Mouse (Mus musculus) C2C12 (cell line): Measurements from ENCODE around the gene Ermap. TPM values are rescaled to one million over a fixed set of nuclear protein-coding genes. Genes with fewer than 3 reads are reported as not detected.
A peak's percentile ranks its signal among the peaks of the same experiment; 100 is the strongest.

ENCODE experiments used
- H3K27me3 ChIP-seq: one replicate; pipeline ENCODE4 v1.6.1; 2011; ENCODE audit not compliant: control insufficient read depth, insufficient read depth, insufficient read length
- H3K36me3 ChIP-seq: one replicate; pipeline ENCODE4 v1.6.1; 2011; ENCODE audit not compliant: control insufficient read depth, insufficient read depth
- H3K4me3 ChIP-seq: one replicate; pipeline ENCODE4 v1.5.1; 2011; ENCODE audit warnings: mild to moderate bottlenecking, control low read depth; ENCODE audit not compliant: poor library complexity, insufficient read depth, severe bottlenecking
- H3K79me2 ChIP-seq: one replicate; pipeline ENCODE4 v1.6.1; 2011; ENCODE audit not compliant: control insufficient read depth, insufficient read depth
- H3K79me3 ChIP-seq: one replicate; pipeline ENCODE4 v1.6.1; 2011; ENCODE audit warnings: low read depth, control low read depth
- H3ac ChIP-seq: one replicate; pipeline ENCODE3; 2011; ENCODE audit warnings: low read depth; ENCODE audit not compliant: control insufficient read depth, insufficient read length
- CEBPB ChIP-seq: IDR thresholded peaks from one replicate; pipeline ENCODE4 v1.6.1; 2011; ENCODE audit warnings: low read depth, mild to moderate bottlenecking, control low read depth, moderate library complexity
- CTCF ChIP-seq: IDR thresholded peaks from one replicate; pipeline ENCODE4 v1.5.1; 2011; ENCODE audit not compliant: control insufficient read depth, insufficient read depth, insufficient read length
- FOSL1 ChIP-seq: IDR thresholded peaks from one replicate; pipeline ENCODE4 v1.8.0; 2011; ENCODE audit warnings: mild to moderate bottlenecking, low read length; ENCODE audit not compliant: poor library complexity, insufficient read depth, severe bottlenecking
- MAX ChIP-seq: IDR thresholded peaks from one replicate; pipeline ENCODE4 v1.6.1; 2011; ENCODE audit warnings: mild to moderate bottlenecking, control low read depth
- MYOD1 ChIP-seq: IDR thresholded peaks from one replicate; pipeline ENCODE4 v1.6.1; 2011; ENCODE audit warnings: low read depth; ENCODE audit not compliant: control insufficient read depth, insufficient read length
- MYOG ChIP-seq: IDR thresholded peaks from one replicate; pipeline ENCODE4 v1.6.1; 2011; ENCODE audit not compliant: control insufficient read depth, insufficient read length; ENCODE audit errors: extremely low read depth
- USF1 ChIP-seq: IDR thresholded peaks from one replicate; pipeline ENCODE4 v1.6.1; 2011; ENCODE audit warnings: low read depth, mild to moderate bottlenecking, control low read depth, moderate library complexity
- polyA plus RNA-seq: library from polyadenylated mRNA; unstranded; fragments of >200 nt; fragmentation: generic; extraction: Trizol; gene quantifications from one replicate; pipeline ENCODE4 v1.2.1, GENCODE M21; 2012; ENCODE audit warnings: missing spikeins

Ermap gene
- polyA plus RNA-seq, 1 experiment, result 0.01 TPM

DNA sequence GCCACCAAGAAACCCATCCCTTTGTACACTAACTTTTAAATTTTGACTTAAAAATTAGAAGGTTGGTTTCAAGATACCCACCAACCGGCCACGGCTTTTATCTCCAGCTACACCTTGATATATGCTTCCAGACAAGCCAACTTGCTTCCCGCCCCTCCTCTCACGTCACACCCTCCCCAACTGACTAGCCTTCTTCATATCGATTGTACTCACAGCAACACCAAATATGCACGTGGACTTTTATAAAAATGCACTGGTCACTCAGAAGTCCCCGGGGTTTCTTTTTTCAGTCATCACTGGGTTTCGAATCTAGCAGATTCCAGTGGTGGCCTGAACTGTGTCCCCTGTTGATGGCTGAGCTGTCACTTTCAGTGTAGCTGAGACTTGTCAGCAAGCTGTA, 807 bp upstream of the Ermap start:
- Histone ChIP-seq H3K4me3 (no peak overlapping the region), H3ac (no peak overlapping the region), H3K79me3 (no peaks in the 10 kb centered on the region), H3K79me2 (no peaks in the 10 kb centered on the region), H3K36me3 (no peaks in the 10 kb centered on the region), H3K27me3 (no peaks in the 10 kb centered on the region)
- no peak for TF ChIP-seq MAX
- TF ChIP-seq MYOG, result no peak
- TF ChIP-seq MYOD1, result no peak
- no peak for TF ChIP-seq CTCF
- no peak for TF ChIP-seq USF1
- no peak for TF ChIP-seq FOSL1
- TF ChIP-seq CEBPB, result no peak

DNA sequence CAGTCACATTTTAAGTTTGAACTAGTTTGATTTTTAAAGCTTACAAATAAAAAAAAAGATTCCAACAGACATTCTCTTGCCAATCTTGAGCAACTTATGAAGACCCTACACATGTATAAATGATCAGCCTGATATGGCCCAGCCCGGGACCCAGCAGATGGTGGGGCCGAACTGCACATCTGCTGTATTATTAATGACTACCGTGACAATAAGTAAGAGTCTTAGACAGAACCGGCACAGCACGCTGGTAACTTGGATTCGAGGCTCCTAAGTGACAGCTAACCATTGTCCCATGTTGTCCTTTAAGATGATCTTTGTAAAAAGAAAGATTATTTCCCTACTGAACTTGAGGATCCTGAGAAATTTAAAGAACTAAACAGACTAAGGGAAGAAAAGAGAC, 419 bp downstream of the Ermap start:
- Histone ChIP-seq H3K36me3 (no peaks in the 10 kb centered on the region), H3K4me3 (no peak overlapping the region), H3K79me2 (no peaks in the 10 kb centered on the region), H3ac (no peak overlapping the region), H3K79me3 (no peaks in the 10 kb centered on the region), H3K27me3 (no peaks in the 10 kb centered on the region)
- no peak for TF ChIP-seq CTCF
- no peak for TF ChIP-seq CEBPB
- no peak for TF ChIP-seq MYOD1
- no peak for TF ChIP-seq MAX
- TF ChIP-seq FOSL1, result no peak
- no peak for TF ChIP-seq MYOG
- TF ChIP-seq USF1, result no peak

DNA sequence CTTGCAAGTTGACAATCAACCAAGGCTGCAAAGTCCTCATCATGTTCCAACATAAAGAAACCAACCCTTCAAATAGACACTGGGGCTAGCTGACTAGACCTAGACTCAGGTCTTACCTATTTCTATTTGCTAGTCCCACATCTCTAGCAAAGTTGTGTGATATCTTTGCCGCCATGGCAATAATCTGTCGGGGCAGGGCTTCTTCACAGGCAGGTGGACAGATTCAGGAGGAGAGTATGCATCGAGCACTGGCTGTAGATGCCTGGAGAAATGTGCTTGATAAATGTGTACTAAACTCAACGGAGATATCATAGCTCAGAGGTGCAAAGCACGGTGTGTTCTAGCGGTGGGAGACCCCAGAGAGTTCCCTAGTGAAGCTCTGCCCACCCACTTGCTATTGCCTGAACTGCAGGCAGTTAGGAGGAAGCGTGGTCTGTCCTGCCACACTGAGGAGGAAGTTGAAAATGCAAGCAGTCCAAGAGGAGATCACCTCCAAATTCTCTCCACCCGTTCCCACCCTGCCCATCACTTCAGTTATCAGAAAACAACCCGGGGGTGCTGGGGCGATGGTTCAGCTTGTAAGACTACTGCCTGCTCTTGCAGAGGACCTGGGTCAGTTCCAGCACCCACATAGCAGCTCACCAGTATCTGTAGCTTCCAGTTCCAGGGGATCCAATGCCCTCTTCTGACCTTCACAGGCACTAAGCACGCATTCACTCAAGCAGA, 1.6 kb downstream of the Ermap start:
- Histone ChIP-seq H3K36me3 (no peaks in the 10 kb centered on the region), H3K79me3 (no peaks in the 10 kb centered on the region), H3ac (no peak overlapping the region), H3K79me2 (no peaks in the 10 kb centered on the region), H3K4me3 (no peak overlapping the region), H3K27me3 (no peaks in the 10 kb centered on the region)
- TF ChIP-seq MYOD1 (no peak), FOSL1 (no peak), CEBPB (no peak)

DNA sequence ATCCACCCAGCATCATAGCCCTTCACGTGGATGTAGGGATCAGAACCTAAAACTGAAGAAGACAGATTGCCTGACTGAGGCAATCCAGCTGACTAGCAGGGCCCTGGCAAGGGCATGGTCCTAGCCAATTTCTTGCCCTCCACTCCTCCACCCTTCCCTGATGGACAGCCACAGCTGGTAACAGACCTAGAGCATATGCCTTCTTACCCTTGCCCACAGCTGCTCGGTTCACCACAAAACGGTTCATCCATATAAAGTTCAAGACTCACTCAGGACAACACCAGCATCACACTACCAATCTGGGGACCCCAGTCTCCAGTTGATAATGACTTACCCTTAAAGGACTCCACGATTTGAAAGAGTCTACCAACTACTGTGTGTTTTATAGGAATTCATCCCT, 4.0 kb downstream of the Ermap start:
- Histone ChIP-seq H3K79me2 (no peaks in the 10 kb centered on the region), H3K36me3 (no peaks in the 10 kb centered on the region), H3K27me3 (no peaks in the 10 kb centered on the region), H3K79me3 (no peaks in the 10 kb centered on the region), H3K4me3 (no peak overlapping the region), H3ac (no peak overlapping the region)
- TF ChIP-seq CEBPB (no peak), CTCF (no peak), USF1 (no peak), MYOD1 (peak; percentile 94), FOSL1 (no peak), MYOG (no peak)

DNA sequence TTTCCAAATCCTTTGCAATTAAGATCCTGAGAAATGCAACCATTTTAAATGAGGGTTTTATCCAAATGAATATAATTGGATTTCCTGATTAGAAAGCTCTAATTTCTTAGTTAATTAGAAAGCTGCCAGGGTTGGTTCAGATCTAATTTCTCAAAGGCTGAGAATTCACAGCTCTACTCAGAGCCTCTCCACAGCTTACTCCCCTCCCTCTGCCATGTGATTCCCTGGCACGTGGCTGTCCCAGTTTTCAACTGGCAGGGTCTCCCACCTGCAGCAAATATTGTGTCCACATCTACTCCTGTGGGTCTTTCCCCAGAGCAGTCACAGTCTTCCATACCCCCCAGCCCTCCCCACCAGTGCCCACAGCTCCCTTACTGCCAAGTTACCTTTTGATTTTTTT, 6.3 kb downstream of the Ermap start:
- Histone ChIP-seq H3K4me3 (no peak overlapping the region), H3K79me3 (no peaks in the 10 kb centered on the region), H3K27me3 (no peaks in the 10 kb centered on the region), H3K36me3 (no peaks in the 10 kb centered on the region), H3ac (no peak overlapping the region), H3K79me2 (no peaks in the 10 kb centered on the region)
- no peak for TF ChIP-seq MYOG
- no peak for TF ChIP-seq MAX
- no peak for TF ChIP-seq CEBPB
- no peak for TF ChIP-seq MYOD1
- TF ChIP-seq USF1, result no peak
- no peak for TF ChIP-seq CTCF
- TF ChIP-seq FOSL1, result no peak

DNA sequence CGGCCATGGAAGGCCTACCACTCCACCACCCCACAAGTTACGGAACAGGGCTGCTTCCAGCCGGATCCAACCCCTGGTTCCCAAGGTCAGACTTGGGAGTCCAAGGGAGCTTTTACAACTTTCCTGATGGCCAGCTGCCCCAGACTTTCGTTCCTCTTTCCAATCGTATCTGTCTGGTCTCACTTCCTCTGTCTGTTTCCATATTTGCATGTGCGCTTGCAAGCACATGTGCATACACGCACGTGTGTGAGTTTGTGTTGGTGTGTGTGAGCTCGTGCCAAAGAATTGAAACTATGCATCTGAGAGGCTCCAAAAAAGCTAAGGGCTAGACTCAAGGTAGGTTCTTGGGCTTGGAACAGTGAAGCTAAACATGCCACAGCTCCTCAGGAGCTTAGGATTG, 8.4 kb downstream of the Ermap start:
- Histone ChIP-seq H3K4me3 (no peak overlapping the region), H3K79me2 (no peaks in the 10 kb centered on the region), H3K27me3 (no peaks in the 10 kb centered on the region), H3K79me3 (no peaks in the 10 kb centered on the region), H3ac (no peak overlapping the region), H3K36me3 (no peaks in the 10 kb centered on the region)
- TF ChIP-seq USF1, result no peak
- no peak for TF ChIP-seq MYOD1
- TF ChIP-seq FOSL1, result no peak
- no peak for TF ChIP-seq CTCF
- TF ChIP-seq MAX, result no peak
- no peak for TF ChIP-seq CEBPB
- TF ChIP-seq MYOG, result no peak
